Mouse (Mus musculus): ENCODE results near the gene Lyrm7. TPM values are rescaled to one million over a fixed set of nuclear protein-coding genes. Genes with fewer than 3 reads are reported as not detected.
"Not testable (repeated sequence)": the region's sequence is repeated elsewhere in the genome, so short reads cannot be mapped to it uniquely, and the experiment has no call there.

The Lyrm7 gene
- polyA plus RNA-seq, 1 experiment from 2014 or later, result 25.7 TPM

DNA sequence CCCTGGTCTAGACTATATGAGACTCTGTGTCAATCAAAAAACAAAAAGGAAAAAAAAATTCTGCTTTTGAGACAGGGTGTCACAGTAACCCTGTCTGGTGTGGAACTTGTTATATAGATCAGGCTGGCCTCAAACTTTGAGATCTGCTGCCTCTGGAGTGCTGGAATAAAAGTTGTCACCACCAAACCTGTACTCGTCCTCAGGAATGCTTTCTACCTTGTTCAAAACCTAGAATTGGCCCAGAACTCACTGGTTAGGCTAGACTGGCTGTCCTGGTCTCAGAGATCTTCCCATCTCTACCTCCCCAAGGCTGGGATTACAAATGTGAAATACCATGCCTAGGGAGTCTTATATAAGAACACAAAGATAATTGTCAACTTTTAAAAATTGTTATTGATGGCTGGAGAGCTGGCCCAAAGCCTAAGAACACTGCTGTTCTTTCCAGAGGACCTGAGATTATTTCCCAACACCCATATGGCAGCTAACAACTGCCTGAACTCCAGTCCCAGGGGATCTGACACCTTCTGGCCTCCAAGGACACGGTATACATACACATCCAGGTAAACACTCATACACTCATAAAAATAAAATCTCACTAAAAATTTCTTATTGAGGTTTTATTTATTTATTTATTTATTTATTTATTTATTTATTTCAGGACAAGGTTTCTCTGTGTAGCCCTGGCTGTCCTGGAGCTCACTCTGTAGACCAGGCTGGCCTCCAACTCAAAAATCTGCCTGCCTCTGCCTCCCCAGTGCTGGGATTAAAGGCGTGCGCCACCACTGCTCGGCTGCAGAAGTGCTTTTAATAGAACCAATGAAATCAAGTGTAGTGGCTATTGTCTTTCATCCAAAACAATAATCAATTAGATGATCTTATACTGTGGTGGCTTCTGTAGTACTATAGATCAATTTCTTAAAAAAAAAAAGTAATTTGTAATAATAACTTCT is 1.0 kb upstream of the Lyrm7 start:
- peak overlapping the region; percentile 85; the same call in 1 of the 2 replicates for H3K9ac ChIP-seq (ENCODE audit: low read length)
- H3K4me2 ChIP-seq (ENCODE audit: low read depth, low read length), result no peak overlapping the region; the same call in 1 of the 2 replicates
- H3K9me3 ChIP-seq (replicated peaks; ENCODE audit: control insufficient read depth, low read length), result no peaks in the 10 kb centered on the region
- H3K4me1 ChIP-seq (ENCODE audit: control insufficient read depth, insufficient read depth, low read length), result peaks cover 10% of the 10 kb centered on the region; the same call in 1 of the 2 replicates
- no peaks in the 10 kb centered on the region for H3K36me3 ChIP-seq (ENCODE audit: control insufficient read depth, insufficient read depth)
- H3K27me3 ChIP-seq (ENCODE audit: control insufficient read depth, insufficient read depth, low read length), result no peaks in the 10 kb centered on the region
- peak overlapping the region; percentile 47; the same call in 1 of the 2 replicates for H3K27ac ChIP-seq (ENCODE audit: low read length)
- ATAC-seq (replicated peaks; ENCODE audit: extremely low read depth, insufficient read depth, low FRiP score), result no peak
- 89% methylated on average over 5 of the region's 5 CpGs for WGBS
- no peak overlapping the region for H3K4me3 ChIP-seq (ENCODE audit: low read length)

DNA sequence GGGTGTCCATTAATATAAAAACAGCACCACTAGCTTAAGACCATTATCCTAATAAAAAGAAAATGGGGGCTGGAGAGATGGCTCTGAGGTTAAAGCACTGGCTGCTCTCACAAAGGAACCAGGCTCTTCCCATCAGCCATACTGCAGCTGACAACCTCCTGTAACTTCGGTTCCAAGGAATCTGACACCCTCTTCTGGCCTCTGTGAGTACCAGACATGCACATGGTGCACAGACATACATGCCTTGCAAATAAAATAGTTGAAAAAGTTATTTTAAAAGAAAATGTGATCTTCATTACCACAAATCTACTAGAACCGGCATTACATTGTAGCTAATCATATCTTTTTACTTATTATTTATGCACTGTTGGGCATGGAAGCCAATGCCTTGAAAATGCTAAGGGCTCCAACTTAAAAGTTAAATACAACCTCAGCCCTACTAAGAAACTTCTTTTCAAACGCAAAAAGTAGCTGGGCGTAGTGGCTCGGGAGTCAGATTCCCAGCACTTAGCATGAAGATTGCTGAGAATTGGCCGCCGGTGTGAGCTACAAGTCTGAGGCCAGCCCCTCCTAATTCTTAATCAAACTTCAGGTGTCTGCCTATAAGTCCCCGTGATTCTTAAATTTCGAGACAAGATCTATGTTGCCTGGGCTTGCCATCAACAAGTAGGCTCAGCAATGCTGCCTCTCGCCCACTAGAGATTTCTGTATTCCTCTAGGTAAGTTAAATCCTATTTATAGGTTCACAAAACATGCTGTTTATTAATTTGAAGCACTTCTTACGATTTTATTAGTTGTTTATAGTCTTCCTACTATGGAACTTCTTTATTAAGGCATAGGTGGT is 1.2 kb downstream of the Lyrm7 start:
- Histone ChIP-seq H3K4me1 (ENCODE audit: control insufficient read depth, insufficient read depth, low read length) (peaks cover 10% of the 10 kb centered on the region; the same call in 1 of the 2 replicates), H3K4me3 (ENCODE audit: low read length) (peak overlapping the region; percentile 65), H3K9ac (ENCODE audit: low read length) (peak overlapping the region; percentile 84), H3K4me2 (ENCODE audit: low read depth, low read length) (peak overlapping the region; percentile 87), H3K9me3 (replicated peaks; ENCODE audit: control insufficient read depth, low read length) (no peaks in the 10 kb centered on the region), H3K36me3 (ENCODE audit: control insufficient read depth, insufficient read depth) (no peaks in the 10 kb centered on the region), H3K27ac (ENCODE audit: low read length) (peak overlapping the region; percentile 87), H3K27me3 (ENCODE audit: control insufficient read depth, insufficient read depth, low read length) (no peaks in the 10 kb centered on the region)
- no peak for ATAC-seq (replicated peaks; ENCODE audit: extremely low read depth, insufficient read depth, low FRiP score)
- WGBS, result 16% methylated on average over 11 of the region's 11 CpGs

DNA sequence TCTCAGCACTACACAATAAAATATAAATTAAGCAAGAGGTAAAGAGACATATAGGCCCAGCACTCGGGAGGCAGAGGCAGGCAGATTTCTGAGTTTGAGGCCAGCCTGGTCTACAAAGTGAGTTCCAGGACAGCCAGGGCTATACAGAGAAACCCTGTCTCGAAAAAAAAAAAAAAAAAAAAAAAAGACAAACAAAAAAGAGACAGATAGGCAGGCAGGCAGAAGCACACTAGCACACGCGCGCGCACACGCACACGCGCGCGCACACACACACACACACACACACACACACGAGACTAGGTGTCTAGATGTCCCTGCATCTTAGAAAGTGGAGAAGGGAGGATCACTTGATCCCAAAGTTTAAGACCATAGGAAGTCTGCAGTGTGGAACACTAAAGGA is 1.8 kb downstream of the Lyrm7 start:
- not testable (repeated sequence) for H3K4me2 ChIP-seq (ENCODE audit: low read depth, low read length); H3K36me3 ChIP-seq (ENCODE audit: control insufficient read depth, insufficient read depth); H3K4me1 ChIP-seq (ENCODE audit: control insufficient read depth, insufficient read depth, low read length); H3K9ac ChIP-seq (ENCODE audit: low read length); H3K27me3 ChIP-seq (ENCODE audit: control insufficient read depth, insufficient read depth, low read length); H3K27ac ChIP-seq (ENCODE audit: low read length); H3K4me3 ChIP-seq (ENCODE audit: low read length); ATAC-seq (replicated peaks; ENCODE audit: extremely low read depth, insufficient read depth, low FRiP score); H3K9me3 ChIP-seq (replicated peaks; ENCODE audit: control insufficient read depth, low read length)
- WGBS, result 94% methylated on average over 11 of the region's 12 CpGs

DNA sequence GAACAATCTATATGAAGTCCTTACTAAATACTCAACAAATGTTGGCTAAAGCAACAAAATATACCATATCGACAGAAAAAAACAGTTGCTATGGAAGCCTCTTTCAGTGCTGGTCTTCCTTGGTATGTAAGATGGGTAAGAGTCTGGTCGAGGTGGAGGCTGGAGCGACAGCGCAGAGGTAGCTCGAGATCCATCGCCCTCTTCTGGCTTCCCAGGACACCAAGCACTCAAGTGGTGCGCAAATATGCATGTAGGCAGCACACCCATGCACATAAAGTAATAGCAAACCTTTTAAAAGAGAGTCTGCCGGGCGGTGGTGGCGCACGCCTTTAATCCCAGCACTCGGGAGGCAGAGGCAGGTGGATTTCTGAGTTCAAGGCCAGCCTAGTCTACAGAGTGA is 9.1 kb downstream of the Lyrm7 start:
- Histone ChIP-seq H3K9me3 (replicated peaks; ENCODE audit: control insufficient read depth, low read length) (no peaks in the 10 kb centered on the region), H3K27ac (ENCODE audit: low read length) (no peak overlapping the region), H3K27me3 (ENCODE audit: control insufficient read depth, insufficient read depth, low read length) (no peaks in the 10 kb centered on the region), H3K9ac (ENCODE audit: low read length) (no peak overlapping the region), H3K4me1 (ENCODE audit: control insufficient read depth, insufficient read depth, low read length) (peaks cover 5% of the 10 kb centered on the region), H3K4me3 (ENCODE audit: low read length) (no peak overlapping the region), H3K36me3 (ENCODE audit: control insufficient read depth, insufficient read depth) (no peaks in the 10 kb centered on the region), H3K4me2 (ENCODE audit: low read depth, low read length) (no peak overlapping the region)
- ATAC-seq (replicated peaks; ENCODE audit: extremely low read depth, insufficient read depth, low FRiP score), result no peak
- 91% methylated on average over 12 of the region's 12 CpGs for WGBS

DNA sequence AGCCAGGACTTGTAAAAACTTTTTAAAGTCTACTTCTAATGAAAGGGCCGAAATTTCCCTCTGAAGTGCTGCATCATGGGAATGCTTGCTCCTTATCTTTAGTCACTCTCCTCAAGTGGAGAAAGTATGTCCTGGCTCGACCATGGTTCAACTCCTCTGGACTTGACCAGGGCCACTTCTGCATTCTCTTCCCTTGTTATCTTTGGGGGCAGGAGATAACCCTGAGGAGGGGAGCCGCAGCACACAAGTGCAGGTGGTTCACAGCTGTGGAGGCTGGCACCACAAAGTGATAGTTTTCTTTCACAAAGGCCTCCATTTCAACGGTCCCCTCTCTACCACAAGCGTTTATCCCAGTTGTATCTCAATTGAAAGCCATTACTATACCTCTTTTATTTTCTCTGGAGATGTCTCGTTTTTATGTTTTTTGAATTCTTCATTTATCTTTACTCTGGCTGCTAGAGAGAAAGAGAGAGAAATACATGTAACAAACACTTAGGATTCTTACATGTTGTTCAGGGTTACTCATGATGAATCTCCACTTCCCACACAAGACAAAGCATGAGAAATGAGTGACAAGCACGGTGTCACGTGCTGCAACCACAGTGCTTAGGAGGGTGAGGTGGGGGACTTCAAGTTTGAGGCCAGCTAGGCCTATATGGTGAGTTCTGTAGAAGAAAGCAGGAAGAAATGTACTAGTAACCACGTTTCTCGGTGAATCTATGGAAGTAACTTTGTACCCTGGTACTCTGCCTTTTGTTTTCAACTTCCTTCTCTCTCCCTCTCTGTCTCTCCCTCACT is 10.6 kb downstream of the Lyrm7 start:
- Histone ChIP-seq H3K9me3 (replicated peaks; ENCODE audit: control insufficient read depth, low read length) (no peaks in the 10 kb centered on the region), H3K27me3 (ENCODE audit: control insufficient read depth, insufficient read depth, low read length) (no peaks in the 10 kb centered on the region), H3K36me3 (ENCODE audit: control insufficient read depth, insufficient read depth) (no peaks in the 10 kb centered on the region), H3K27ac (ENCODE audit: low read length) (peak overlapping the region; percentile 69; the same call in 1 of the 2 replicates), H3K9ac (ENCODE audit: low read length) (0 out of 2 replicates have a peak overlapping the region, but pooled peaks have one; percentile 29), H3K4me2 (ENCODE audit: low read depth, low read length) (no peak overlapping the region), H3K4me1 (ENCODE audit: control insufficient read depth, insufficient read depth, low read length) (peaks cover 13% of the 10 kb centered on the region), H3K4me3 (ENCODE audit: low read length) (no peak overlapping the region)
- WGBS, result 53% methylated on average over 10 of the region's 10 CpGs
- peak; percentile 72 for ATAC-seq (replicated peaks; ENCODE audit: extremely low read depth, insufficient read depth, low FRiP score)

DNA sequence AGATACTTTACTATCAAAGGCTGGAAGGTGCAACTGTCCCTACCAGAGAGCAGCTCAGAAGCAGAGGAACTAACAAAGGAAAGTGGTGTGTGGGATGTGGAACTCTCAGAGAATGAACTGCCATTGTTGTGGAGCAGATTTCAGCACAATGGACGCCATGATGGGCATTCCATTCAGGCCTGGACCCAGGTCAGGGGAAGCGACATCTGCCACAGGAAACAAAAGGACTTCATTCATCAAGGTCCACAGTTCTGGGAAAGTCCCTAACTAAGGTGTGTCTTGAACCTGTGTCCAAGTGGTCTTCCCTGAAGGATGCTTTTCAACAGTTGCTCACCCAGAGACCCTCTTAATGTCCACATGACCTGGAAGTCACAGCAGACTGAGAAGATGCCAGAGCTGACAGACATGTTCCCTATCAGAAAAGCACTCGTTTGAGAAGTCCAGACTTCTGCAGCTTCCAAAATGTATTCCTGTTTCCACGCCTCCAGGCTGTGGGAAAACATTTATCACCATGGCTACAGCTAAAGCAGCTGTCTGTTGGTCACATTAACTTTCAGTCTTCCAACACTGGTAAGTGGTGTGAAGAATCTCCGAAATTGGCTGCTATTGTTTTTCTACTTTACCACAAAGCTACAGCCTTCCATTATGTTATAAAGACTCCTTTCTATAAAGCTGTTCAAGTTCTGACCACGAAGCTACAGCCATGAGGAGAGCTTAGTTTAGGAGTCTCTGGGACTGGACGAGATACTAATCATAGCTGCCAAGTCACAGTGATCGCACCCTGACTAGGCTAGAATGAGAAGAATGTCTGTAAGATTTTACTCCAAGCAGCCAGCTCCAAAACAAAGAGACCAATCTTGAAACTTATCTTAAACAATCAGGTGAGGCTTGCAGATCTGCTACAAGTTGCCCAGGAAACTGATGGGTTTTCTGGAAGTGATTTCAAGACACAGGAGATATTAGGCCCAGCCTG is 15.0 kb downstream of the Lyrm7 start:
- Histone ChIP-seq H3K36me3 (ENCODE audit: control insufficient read depth, insufficient read depth) (no peaks in the 10 kb centered on the region), H3K27ac (ENCODE audit: low read length) (peak overlapping the region; percentile 56; the same call in 1 of the 2 replicates), H3K4me1 (ENCODE audit: control insufficient read depth, insufficient read depth, low read length) (peaks cover 13% of the 10 kb centered on the region), H3K27me3 (ENCODE audit: control insufficient read depth, insufficient read depth, low read length) (no peaks in the 10 kb centered on the region), H3K4me2 (ENCODE audit: low read depth, low read length) (no peak overlapping the region), H3K4me3 (ENCODE audit: low read length) (no peak overlapping the region), H3K9me3 (replicated peaks; ENCODE audit: control insufficient read depth, low read length) (no peaks in the 10 kb centered on the region), H3K9ac (ENCODE audit: low read length) (no peak overlapping the region)
- WGBS, result 47% methylated on average over 8 of the region's 8 CpGs
- no peak for ATAC-seq (replicated peaks; ENCODE audit: extremely low read depth, insufficient read depth, low FRiP score)

DNA sequence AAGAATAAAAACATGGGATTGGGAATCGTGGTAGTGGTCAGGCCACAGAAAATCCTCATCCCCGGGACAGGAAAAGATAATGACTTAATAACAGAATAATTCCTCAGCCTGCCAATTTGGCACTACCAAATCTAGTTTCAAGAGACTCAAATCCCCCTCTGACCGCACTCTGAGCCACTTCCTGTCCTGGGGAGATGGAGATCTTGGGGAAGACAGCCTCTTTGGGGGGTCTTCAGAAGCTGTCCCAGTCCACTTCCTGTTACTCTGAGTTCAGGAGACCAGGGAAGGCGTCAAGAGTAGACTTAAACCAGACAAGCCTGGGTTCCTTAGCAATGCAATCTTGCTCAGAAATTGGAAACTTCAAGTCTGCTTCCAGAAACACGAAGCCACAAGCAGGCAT is 15.8 kb downstream of the Lyrm7 start:
- peak overlapping the region; percentile 56 for H3K27ac ChIP-seq (ENCODE audit: low read length)
- peak overlapping the region; percentile 17; the same call in 1 of the 2 replicates for H3K4me2 ChIP-seq (ENCODE audit: low read depth, low read length)
- WGBS, result 62% methylated on average over 5 of the region's 5 CpGs
- H3K9me3 ChIP-seq (replicated peaks; ENCODE audit: control insufficient read depth, low read length), result no peaks in the 10 kb centered on the region
- peaks cover 11% of the 10 kb centered on the region for H3K4me1 ChIP-seq (ENCODE audit: control insufficient read depth, insufficient read depth, low read length)
- H3K9ac ChIP-seq (ENCODE audit: low read length), result no peak overlapping the region
- ATAC-seq (replicated peaks; ENCODE audit: extremely low read depth, insufficient read depth, low FRiP score), result no peak
- no peaks in the 10 kb centered on the region for H3K36me3 ChIP-seq (ENCODE audit: control insufficient read depth, insufficient read depth)
- no peak overlapping the region for H3K4me3 ChIP-seq (ENCODE audit: low read length)
- no peaks in the 10 kb centered on the region for H3K27me3 ChIP-seq (ENCODE audit: control insufficient read depth, insufficient read depth, low read length)

Measured in heart, embryonic 16.5 days (tissue).